Mouse (Mus musculus): ENCODE measurements around the gene Gm28845. TPM values are rescaled to one million over a fixed set of nuclear protein-coding genes. Genes with fewer than 3 reads are reported as not detected.
"Not testable (repeated sequence)": the region's sequence is repeated elsewhere in the genome, so short reads cannot be mapped to it uniquely, and the experiment has no call there.

The Gm28845 gene
- polyA plus RNA-seq, 1 experiment from 2014 or later = not detected

DNA sequence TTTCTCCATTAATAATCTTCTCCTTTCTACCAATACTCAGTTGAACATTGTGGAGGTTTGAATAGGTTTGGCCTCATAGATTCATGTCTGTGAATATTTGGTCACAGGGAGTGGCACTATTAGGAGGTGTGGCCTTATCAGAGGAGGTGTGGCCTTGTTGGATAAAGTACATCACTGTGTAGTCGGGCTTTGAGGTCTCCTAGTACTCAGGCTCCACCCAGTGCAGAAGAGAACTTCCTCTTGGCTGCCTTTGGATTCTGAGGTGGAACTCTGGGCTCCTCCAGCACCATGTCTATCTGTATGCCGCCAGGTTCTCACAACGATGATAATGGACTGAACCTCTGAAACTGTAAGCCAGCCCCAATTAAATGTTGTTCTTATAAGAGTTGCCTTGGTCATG lies 22.4 kb downstream of the Gm28845 start:
- 86% methylated on average over 3 of the region's 3 CpGs for WGBS
- no peak overlapping the region for H3K4me2 ChIP-seq
- no peaks in the 10 kb centered on the region for H3K27me3 ChIP-seq

DNA sequence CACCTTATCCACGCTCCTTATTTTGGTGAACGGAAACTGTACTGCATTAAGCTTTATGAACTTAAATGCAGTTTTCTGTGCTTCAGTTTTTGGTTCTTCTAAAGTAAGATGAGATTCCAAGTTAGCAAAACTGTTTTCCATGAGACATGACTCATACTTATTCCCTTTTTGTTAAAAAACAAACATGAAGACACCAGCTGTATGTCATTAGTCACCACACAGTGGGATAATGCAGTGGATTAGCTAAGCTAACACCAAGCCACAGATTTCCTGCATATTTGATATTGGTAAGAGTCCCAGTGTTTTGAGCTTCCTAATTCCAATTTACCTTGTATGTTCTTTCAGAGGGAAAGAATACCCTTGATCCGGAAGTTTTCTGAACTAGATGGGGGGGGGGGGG lies 27.8 kb downstream of the Gm28845 start:
- Histone ChIP-seq H3K4me1 (replicated peaks) (no peaks in the 10 kb centered on the region), H3K36me3 (no peaks in the 10 kb centered on the region), H3K4me2 (no peak overlapping the region), H3K9ac (no peak overlapping the region), H3K4me3 (no peak overlapping the region), H3K27ac (replicated peaks) (no peak overlapping the region), H3K9me3 (no peaks in the 10 kb centered on the region), H3K27me3 (no peaks in the 10 kb centered on the region)
- 92% methylated on average over 3 of the region's 3 CpGs for WGBS
- ATAC-seq (ENCODE audit: low read depth) = no peak

More for the DNA sequence above, 22.4 kb downstream of the Gm28845 start:
- Histone ChIP-seq H3K4me1 (replicated peaks) (no peaks in the 10 kb centered on the region), H3K9ac (no peak overlapping the region), H3K36me3 (no peaks in the 10 kb centered on the region), H3K27ac (replicated peaks) (no peak overlapping the region), H3K4me3 (no peak overlapping the region), H3K9me3 (no peaks in the 10 kb centered on the region)
- no peak for ATAC-seq (ENCODE audit: low read depth)

DNA sequence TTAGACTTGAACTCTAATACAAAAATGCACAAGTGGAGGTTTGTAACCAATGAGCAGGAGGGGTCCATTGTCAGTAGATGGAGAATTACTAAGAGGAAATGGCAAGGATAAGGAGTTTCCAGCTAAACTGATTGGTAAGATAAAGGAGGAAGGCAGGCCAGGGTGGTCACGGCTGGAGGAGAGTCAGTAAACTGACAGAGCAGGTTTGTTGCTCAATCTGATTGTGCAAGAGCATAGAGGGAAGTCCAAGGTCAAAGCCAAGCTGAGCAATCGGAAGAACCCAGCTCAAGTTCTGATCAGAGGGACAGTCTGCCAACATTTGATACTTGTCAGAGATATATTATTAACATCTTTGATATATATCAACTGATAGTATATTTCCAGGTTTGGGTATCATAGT lies 29.0 kb downstream of the Gm28845 start:
- Histone ChIP-seq H3K9me3 (no peaks in the 10 kb centered on the region), H3K36me3 (no peaks in the 10 kb centered on the region), H3K27me3 (no peaks in the 10 kb centered on the region), H3K4me3 (no peak overlapping the region), H3K4me1 (replicated peaks) (no peaks in the 10 kb centered on the region), H3K27ac (replicated peaks) (no peak overlapping the region), H3K9ac (no peak overlapping the region), H3K4me2 (no peak overlapping the region)
- WGBS = 83% methylated on average over 2 of the region's 2 CpGs
- no peak for ATAC-seq (ENCODE audit: low read depth)

DNA sequence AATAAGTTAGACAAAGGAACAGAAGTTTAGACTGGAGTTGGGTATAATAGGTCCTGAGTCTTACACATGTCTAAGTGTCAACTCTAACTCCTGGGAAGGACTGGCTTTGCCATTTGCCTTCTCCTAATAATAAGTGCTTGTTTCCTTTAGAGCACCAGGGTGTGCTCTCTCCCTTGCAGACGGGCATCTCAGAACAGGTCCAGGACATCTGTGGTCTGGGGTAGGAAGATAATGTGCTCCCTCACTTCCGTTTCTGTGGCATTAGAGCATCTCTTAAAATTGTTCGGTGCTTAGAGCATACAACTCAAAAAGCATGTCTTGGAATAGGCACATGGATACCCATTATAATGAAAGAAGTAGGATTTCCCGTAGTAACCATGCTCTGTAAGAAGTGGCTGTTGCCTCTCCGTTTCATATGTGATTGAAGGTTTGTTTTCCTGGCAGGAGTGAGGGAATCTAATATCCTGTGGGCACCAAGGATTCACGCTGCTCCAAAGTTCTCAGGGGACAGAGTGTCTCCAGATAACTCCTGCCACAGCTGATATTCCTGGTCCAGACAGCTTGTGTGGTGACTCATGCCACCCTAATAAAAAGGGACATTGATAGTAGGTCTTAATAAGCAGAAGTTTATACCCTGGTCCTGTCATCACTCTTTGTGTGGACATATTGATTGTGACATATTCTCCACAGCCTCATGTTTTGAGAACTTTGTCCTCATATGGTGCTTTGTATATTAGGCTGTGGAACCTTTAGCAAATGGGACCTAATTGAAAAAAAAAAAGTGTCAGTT lies 30.6 kb downstream of the Gm28845 start:
- WGBS = 78% methylated on average over 6 of the region's 6 CpGs
- ATAC-seq (ENCODE audit: low read depth) = no peak
- Histone ChIP-seq H3K36me3 (no peaks in the 10 kb centered on the region), H3K4me3 (no peak overlapping the region), H3K4me1 (replicated peaks) (no peaks in the 10 kb centered on the region), H3K27me3 (no peaks in the 10 kb centered on the region), H3K9me3 (no peaks in the 10 kb centered on the region), H3K4me2 (no peak overlapping the region), H3K27ac (replicated peaks) (no peak overlapping the region), H3K9ac (no peak overlapping the region)

DNA sequence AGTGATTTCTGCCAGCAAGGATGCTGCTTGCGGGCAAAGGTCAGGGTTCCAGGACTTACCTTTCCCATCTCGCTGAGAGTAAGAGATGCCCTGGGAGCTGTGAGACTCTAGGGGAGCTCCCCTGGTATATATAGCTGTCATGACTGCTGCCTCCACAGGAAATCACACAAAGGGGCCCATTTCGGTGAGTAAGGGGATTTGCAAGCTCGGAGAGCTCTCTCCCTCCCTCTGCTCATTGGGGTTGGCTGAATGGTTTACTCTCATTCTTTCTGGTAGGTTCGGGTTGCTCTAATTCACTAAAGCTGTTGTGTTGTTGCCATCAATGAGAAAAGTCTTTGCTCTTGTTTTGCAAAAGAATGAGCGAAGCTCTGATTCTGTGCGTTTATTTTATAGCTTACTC lies 37.2 kb downstream of the Gm28845 start, which contains the start of gene Crygb:
Gene Crygb (minus strand): TSS at position 101 of the 400 bp plus-strand sequence.
- WGBS = 29% methylated on average over 7 of the region's 7 CpGs
- Histone ChIP-seq H3K27ac (replicated peaks) (no peak within 1 kb of the TSS), H3K9me3 (no peaks in the 10 kb centered on the region), H3K4me3 (no peak within 1 kb of the TSS), H3K4me2 (no peak within 1 kb of the TSS), H3K9ac (no peak within 1 kb of the TSS), H3K36me3 (no peaks in the 10 kb centered on the region), H3K4me1 (replicated peaks) (peaks cover 5% of the 10 kb centered on the region; the same call in 1 of the 2 replicates), H3K27me3 (no peaks in the 10 kb centered on the region)
- ATAC-seq (ENCODE audit: low read depth) = no peak

DNA sequence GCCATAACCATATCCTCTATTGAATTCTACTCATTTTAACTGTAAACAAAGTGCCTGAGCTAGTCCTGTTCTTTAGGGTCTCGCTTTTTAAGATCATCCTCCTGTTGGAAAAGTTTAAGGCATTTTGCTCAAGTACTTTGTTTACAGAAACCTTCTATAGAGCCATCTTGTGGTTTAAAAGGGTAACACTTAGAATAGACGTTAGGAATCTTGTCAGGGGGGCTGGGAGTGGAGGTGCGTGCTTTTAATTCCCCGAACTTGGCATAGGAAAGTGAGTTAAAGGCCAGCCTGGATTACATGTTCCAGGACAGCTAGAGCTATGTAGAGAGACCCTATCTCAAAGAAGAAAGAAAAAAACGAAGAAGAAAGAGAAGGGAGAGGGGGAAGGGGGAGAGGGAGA lies 43.8 kb downstream of the Gm28845 start:
- no peaks in the 10 kb centered on the region for H3K9me3 ChIP-seq
- WGBS = 31% methylated on average over 5 of the region's 5 CpGs

DNA sequence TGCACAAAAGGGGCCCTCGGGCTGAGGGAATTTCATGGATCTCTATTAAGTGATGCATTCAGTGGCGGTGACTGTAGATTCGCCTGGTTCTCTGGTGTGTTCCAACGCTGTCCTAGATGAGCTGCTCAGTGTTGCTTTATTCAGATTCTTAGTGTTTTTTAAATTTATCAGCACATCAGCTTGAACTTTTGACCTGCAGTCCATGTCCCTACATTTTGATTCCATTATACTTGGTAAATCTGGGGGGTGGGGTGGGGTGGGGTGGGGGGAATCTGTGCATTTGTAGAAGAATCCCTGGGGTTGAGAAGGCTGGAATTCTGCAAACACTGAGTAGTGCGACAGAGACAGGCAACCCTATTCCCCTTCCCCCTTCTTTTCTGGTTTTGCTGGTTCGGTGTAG lies 45.8 kb downstream of the Gm28845 start, which contains the start of gene Crygc:
Gene Crygc (minus strand): TSS at position 101 of the 400 bp plus-strand sequence.
- no peaks in the 10 kb centered on the region for H3K36me3 ChIP-seq
- H3K27me3 ChIP-seq = no peaks in the 10 kb centered on the region
- H3K9me3 ChIP-seq = no peaks in the 10 kb centered on the region
- H3K9ac ChIP-seq = no peak within 1 kb of the TSS
- no peak for ATAC-seq (ENCODE audit: low read depth)
- H3K27ac ChIP-seq (replicated peaks) = no peak within 1 kb of the TSS
- H3K4me2 ChIP-seq = no peak within 1 kb of the TSS
- 61% methylated on average over 6 of the region's 6 CpGs for WGBS
- H3K4me3 ChIP-seq = no peak within 1 kb of the TSS
- no peaks in the 10 kb centered on the region for H3K4me1 ChIP-seq (replicated peaks)

More for the DNA sequence above, 43.8 kb downstream of the Gm28845 start:
- no peak overlapping the region for H3K27ac ChIP-seq (replicated peaks)
- no peak for ATAC-seq (ENCODE audit: low read depth)
- no peak overlapping the region for H3K4me2 ChIP-seq
- H3K4me1 ChIP-seq (replicated peaks) = no peaks in the 10 kb centered on the region
- H3K36me3 ChIP-seq = no peaks in the 10 kb centered on the region
- H3K4me3 ChIP-seq = no peak overlapping the region
- H3K9ac ChIP-seq = no peak overlapping the region
- no peaks in the 10 kb centered on the region for H3K27me3 ChIP-seq

DNA sequence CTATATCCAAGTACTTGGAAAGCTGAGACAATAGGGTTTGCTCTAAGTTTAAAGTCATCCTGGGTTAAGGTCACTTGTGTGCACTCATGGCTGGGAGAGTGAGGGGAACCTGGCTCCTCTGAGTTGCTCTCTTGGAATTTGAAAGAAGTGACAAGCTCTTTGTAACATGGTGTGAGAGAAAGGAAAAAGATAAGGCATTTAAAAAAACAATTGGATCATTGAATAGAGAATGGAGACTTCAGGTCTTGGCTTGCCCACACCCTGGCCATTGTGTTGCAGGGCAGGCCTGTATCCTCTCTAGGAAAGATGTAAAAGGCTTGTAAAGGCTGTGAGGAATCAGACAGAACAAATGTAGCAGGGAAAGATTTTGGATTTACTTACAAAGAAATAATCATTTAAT lies 51.5 kb downstream of the Gm28845 start:
- ATAC-seq (ENCODE audit: low read depth) = no peak
- H3K9ac ChIP-seq = no peak overlapping the region
- no peaks in the 10 kb centered on the region for H3K9me3 ChIP-seq
- H3K36me3 ChIP-seq = no peaks in the 10 kb centered on the region
- H3K4me2 ChIP-seq = no peak overlapping the region
- no peak overlapping the region for H3K4me3 ChIP-seq
- H3K4me1 ChIP-seq (replicated peaks) = no peaks in the 10 kb centered on the region
- H3K27ac ChIP-seq (replicated peaks) = no peak overlapping the region
- H3K27me3 ChIP-seq = no peaks in the 10 kb centered on the region

DNA sequence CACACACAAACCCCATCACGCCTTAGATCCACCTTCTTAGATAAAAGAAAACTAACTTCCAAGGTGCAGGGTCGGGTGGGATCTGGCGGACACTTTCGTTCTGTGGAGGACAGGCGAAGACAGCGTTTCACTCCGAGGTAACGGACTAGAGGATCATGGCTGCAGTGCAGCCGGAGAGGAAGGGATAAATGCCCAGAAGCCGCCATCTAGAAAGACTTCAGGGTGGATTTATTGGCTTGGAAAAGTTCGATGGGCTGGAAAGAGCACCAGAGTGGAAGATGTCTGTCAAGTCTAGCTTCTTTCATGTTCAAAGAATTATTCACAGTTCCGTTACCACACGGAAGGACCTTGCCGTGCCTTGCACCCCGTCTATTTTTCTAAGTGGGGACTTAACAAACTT lies 55.2 kb downstream of the Gm28845 start:
- Histone ChIP-seq H3K9me3 (no peaks in the 10 kb centered on the region), H3K27ac (replicated peaks) (no peak overlapping the region), H3K36me3 (no peaks in the 10 kb centered on the region), H3K27me3 (no peaks in the 10 kb centered on the region), H3K9ac (no peak overlapping the region), H3K4me1 (replicated peaks) (no peaks in the 10 kb centered on the region), H3K4me3 (no peak overlapping the region), H3K4me2 (no peak overlapping the region)
- no peak for ATAC-seq (ENCODE audit: low read depth)
- WGBS = 65% methylated on average over 15 of the region's 15 CpGs

DNA sequence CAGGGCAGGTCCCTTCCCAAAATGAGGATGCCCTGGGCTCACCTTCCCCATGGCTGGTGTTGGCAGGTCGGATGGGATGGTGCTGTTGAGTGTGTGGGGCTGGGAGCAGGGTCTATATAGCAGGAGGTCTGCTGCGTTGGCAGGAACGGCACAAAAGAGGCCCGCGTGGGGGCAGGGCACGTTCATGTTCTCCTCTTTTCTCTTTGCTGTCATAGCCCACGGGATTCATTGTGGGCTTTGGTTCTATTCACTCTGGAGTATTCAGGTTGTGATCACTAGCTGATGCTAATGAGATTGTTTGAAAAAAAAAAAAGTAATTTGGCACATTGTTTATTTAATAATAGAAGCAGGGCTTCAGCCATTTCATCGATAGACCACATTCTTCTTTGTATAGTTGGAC lies 56.0 kb downstream of the Gm28845 start, which contains the start of gene Crygd:
Gene Crygd (minus strand): TSS at position 101 of the 400 bp plus-strand sequence.
- no peak within 1 kb of the TSS for H3K9ac ChIP-seq
- no peak for ATAC-seq (ENCODE audit: low read depth)
- no peak within 1 kb of the TSS for H3K4me2 ChIP-seq
- no peaks in the 10 kb centered on the region for H3K9me3 ChIP-seq
- H3K27me3 ChIP-seq = no peaks in the 10 kb centered on the region
- H3K36me3 ChIP-seq = no peaks in the 10 kb centered on the region
- no peaks in the 10 kb centered on the region for H3K4me1 ChIP-seq (replicated peaks)
- WGBS = 55% methylated on average over 8 of the region's 8 CpGs
- H3K4me3 ChIP-seq = no peak within 1 kb of the TSS
- no peak within 1 kb of the TSS for H3K27ac ChIP-seq (replicated peaks)

DNA sequence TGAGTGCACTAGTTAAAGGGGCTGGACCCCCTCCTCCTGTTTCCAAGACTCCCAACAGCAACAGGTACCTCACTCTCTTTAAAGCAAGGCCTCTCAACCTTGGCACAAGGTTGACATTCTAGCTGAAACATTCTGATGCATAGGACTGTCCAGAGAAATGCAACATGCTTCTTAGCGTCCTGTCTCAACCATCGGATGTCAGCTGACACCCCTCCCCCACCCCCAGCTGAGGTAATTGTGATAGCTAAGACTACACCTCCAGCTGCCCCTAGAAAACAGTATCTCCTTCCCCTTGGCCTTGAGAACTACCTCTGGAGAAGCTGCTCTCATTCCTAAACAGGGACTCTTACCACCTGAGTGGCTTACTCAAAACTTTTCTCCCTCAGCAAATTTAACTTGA lies 67.2 kb downstream of the Gm28845 start:
- ATAC-seq (ENCODE audit: low read depth) = no peak
- Histone ChIP-seq H3K9ac (no peak overlapping the region), H3K27ac (replicated peaks) (no peak overlapping the region), H3K4me1 (replicated peaks) (no peaks in the 10 kb centered on the region), H3K9me3 (peaks cover 6% of the 10 kb centered on the region; the same call in 1 of the 2 replicates), H3K27me3 (no peaks in the 10 kb centered on the region), H3K36me3 (no peaks in the 10 kb centered on the region), H3K4me3 (no peak overlapping the region), H3K4me2 (no peak overlapping the region)
- WGBS = 31% methylated on average over 2 of the region's 2 CpGs

DNA sequence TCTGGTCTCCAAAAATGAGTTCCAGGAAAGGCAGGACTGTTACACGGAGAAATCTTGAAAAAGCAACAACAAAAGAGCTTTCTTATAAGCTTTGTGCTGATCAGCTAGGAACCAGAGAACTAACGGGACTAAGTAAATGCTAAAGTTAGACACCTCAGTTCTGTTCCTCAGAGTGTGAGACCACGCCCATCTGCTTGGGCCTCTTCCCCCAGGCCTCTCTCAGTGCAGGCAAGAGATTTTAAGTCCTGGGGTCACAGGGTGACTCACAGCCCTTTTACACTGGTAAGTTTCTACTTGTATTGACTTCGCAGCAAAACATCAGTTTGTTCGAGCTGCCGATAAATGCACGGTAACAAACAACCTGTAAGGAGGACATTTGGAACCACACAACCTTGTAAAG lies 67.7 kb downstream of the Gm28845 start:
- ATAC-seq (ENCODE audit: low read depth) = no peak
- 64% methylated on average over 7 of the region's 7 CpGs for WGBS
- H3K4me3 ChIP-seq = no peak overlapping the region

DNA sequence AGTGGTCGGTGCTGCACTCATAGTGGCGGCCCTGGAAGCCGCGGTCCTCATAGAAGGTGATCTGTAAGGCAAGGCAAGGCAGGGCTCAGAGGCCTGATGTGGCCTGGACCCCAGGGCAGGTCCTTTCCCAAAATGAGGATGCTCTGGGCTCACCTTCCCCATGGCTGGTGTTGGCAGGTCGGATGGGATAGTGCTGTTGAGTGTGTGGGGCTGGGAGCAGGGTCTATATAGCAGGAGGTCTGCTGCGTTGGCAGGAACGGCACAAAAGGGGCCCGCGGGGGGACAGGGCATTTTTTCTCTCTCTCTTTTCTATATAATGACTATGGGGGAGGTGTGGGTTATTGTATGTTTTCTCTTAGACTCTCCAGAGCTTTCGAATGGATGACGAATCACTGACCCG lies 68.4 kb downstream of the Gm28845 start, which contains the start of gene Cryge:
Gene Cryge (minus strand): TSS at position 198 of the 400 bp plus-strand sequence.
- not testable (repeated sequence) for H3K27me3 ChIP-seq; H3K4me1 ChIP-seq (replicated peaks); H3K27ac ChIP-seq (replicated peaks); H3K4me2 ChIP-seq; H3K4me3 ChIP-seq; H3K9ac ChIP-seq; H3K9me3 ChIP-seq; H3K36me3 ChIP-seq; ATAC-seq (ENCODE audit: low read depth)
- WGBS = 42% methylated on average over 10 of the region's 12 CpGs

More for the DNA sequence above, 67.7 kb downstream of the Gm28845 start:
- Histone ChIP-seq H3K36me3 (no peaks in the 10 kb centered on the region), H3K27ac (replicated peaks) (no peak overlapping the region), H3K4me1 (replicated peaks) (no peaks in the 10 kb centered on the region), H3K27me3 (no peaks in the 10 kb centered on the region), H3K9me3 (peaks cover 6% of the 10 kb centered on the region; the same call in 1 of the 2 replicates), H3K9ac (no peak overlapping the region), H3K4me2 (no peak overlapping the region)
